Mouse (Mus musculus): ENCODE results near the gene Psmc5. TPM values are rescaled to one million over a fixed set of nuclear protein-coding genes. Genes with fewer than 3 reads are reported as not detected.

The Psmc5 gene
- total RNA-seq, 2 experiments from 2014 or later = 127 to 134 TPM

DNA sequence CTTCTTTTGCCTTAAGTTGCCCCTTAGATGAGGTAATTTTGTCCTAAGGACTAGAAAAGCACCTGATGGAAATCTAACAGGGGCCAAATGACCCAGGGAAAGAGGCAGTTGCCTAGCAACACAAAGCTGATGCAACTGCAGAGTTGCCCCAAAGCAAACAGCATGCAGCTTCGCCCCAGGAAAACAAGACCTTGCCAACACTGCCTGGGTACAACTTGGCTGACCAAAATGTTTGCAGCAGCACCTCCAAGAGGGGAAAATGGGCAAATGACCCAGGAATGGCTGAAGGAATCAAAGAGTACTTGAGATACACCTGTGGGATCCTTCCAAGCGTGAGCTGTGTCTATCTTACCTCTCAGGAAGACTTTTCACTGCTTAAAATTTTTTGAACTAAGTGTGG lies 35.9 kb downstream of the Psmc5 start:
- intact Hi-C loops (cut with DNase I) = no loop called here
- DNase-seq (ENCODE audit: extremely low spot score in 1 of 2, low spot score in 2 of 2) = no peak

GRCm38 (mm10) chr11:106301765-106302164 lies 45.8 kb downstream of the Psmc5 start, which contains the start of gene Gh:
Gene Gh, minus strand, starts transcription at chr11:106301865.
- intact Hi-C loops (cut with DNase I) = loop anchor here (10.0 kb wide), 1 partner anchor 323 kb away; no protein-coding TSS in a partner anchor
- DNase-seq (ENCODE audit: extremely low spot score in 1 of 2, low spot score in 2 of 2) = no peak

GRCm38 (mm10) chr11:106302634-106303033 lies 46.7 kb downstream of the Psmc5 start:
- intact Hi-C loops (cut with DNase I) = loop anchor here (10.0 kb wide), 1 partner anchor 322 kb away; no protein-coding TSS in a partner anchor
- no peak for DNase-seq (ENCODE audit: extremely low spot score in 1 of 2, low spot score in 2 of 2)

- DNase-seq (ENCODE audit: extremely low spot score in 1 of 2, low spot score in 2 of 2) = no peak
- intact Hi-C loops (cut with DNase I) = loop anchor here (10.0 kb wide), 1 partner anchor 319 kb away; no protein-coding TSS in a partner anchor
Measured at GRCm38 (mm10) chr11:106305348-106306064, 49.6 kb downstream of the Psmc5 start.

- intact Hi-C loops (cut with DNase I) = loop anchor here (10.0 kb wide), 1 partner anchor 319 kb away; no protein-coding TSS in a partner anchor
Measured at GRCm38 (mm10) chr11:106306065-106306385, 50.1 kb downstream of the Psmc5 start.

GRCm38 (mm10) chr11:106306758-106307157 lies 50.8 kb downstream of the Psmc5 start:
- intact Hi-C loops (cut with DNase I) = loop anchor here (10.0 kb wide), 1 partner anchor 318 kb away; no protein-coding TSS in a partner anchor
- no peak for DNase-seq (ENCODE audit: extremely low spot score in 1 of 2, low spot score in 2 of 2)

More at GRCm38 (mm10) chr11:106306065-106306385, 50.1 kb downstream of the Psmc5 start:
- no peak for DNase-seq (ENCODE audit: extremely low spot score in 1 of 2, low spot score in 2 of 2)

GRCm38 (mm10) chr11:106307432-106307831 lies 51.5 kb downstream of the Psmc5 start:
- intact Hi-C loops (cut with DNase I) = loop anchor here (10.0 kb wide), 1 partner anchor 317 kb away; no protein-coding TSS in a partner anchor
- DNase-seq (ENCODE audit: extremely low spot score in 1 of 2, low spot score in 2 of 2) = no peak

DNA sequence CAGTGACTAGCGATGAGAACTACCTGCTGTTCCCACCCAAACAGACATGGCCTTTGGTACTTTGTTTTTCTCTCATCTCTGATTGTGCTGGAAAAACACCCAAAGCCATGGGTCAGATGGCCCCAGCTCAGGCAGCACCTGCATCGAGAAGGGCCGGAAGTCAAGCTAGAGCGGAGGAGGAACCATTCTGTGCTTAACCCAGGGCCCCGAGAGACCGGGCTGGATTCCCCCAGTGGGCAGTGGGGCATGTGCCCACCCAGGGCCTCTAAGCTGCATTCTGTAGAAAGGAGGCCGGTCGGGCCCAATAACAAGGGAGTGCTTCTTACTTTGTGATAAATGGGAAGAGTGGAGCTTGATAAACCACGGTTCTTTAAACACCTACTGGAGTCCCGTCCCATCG lies 52.2 kb downstream of the Psmc5 start:
- intact Hi-C loops (cut with DNase I) = loop anchor here (10.0 kb wide), 1 partner anchor 317 kb away; no protein-coding TSS in a partner anchor
- no peak for DNase-seq (ENCODE audit: extremely low spot score in 1 of 2, low spot score in 2 of 2)

GRCm38 (mm10) chr11:106310123-106310522 lies 54.2 kb downstream of the Psmc5 start:
- no peak for DNase-seq (ENCODE audit: extremely low spot score in 1 of 2, low spot score in 2 of 2)
- intact Hi-C loops (cut with DNase I) = no loop called here

Other genes starting within 250 kb of the Psmc5 start
- gene Kcnh6, start 248.0 kb upstream of the Psmc5 start, total RNA-seq (2021) = 1 to 10 TPM; 1.6 to 1.9 TPM
- 100 to 1,000 TPM; 228 to 235 TPM for gene Dcaf7, start 219.3 kb upstream of the Psmc5 start, total RNA-seq (2021)
- 10 to 100 TPM; 14.0 TPM for gene Taco1, start 190.1 kb upstream of the Psmc5 start, total RNA-seq (2021)
- gene Map3k3, start 171.5 kb upstream of the Psmc5 start, total RNA-seq (2021) = 10 to 100 TPM; 23.0 to 23.6 TPM
- gene Gm10840, start 95.3 kb upstream of the Psmc5 start, total RNA-seq (2021) = 1 to 10 TPM in 1 of 2 experiments, not detected in 1; 1.5 TPM
- 10 to 100 TPM; 79.4 to 89.1 TPM for gene Limd2, start 95.3 kb upstream of the Psmc5 start, total RNA-seq (2021)
- 10 to 100 TPM; 27.5 to 28.2 TPM for gene Strada, start 54.0 kb upstream of the Psmc5 start, total RNA-seq (2021)
- 10 to 100 TPM; 77.3 to 85.3 TPM for gene Ccdc47, start 39.8 kb upstream of the Psmc5 start, total RNA-seq (2021)
- gene Ddx42, start 39.2 kb upstream of the Psmc5 start, total RNA-seq (2021) = 10 to 100 TPM; 67.9 to 72.7 TPM
- gene Ftsj3, start 75 bp upstream of the Psmc5 start, total RNA-seq (2021) = 10 to 100 TPM; 31.0 to 32.8 TPM
- gene Smarcd2, start 16.8 kb downstream of the Psmc5 start, total RNA-seq (2021) = 10 to 100 TPM; 13.8 to 14.1 TPM
- under 1 TPM; 0.21 to 0.22 TPM for gene Tcam1, start 20.5 kb downstream of the Psmc5 start, total RNA-seq (2021)
- not detected for gene Gh, start 45.7 kb downstream of the Psmc5 start, total RNA-seq (2021)
- under 1 TPM; 0.58 to 0.79 TPM for gene Cd79b, start 58.6 kb downstream of the Psmc5 start, total RNA-seq (2021)
- under 1 TPM; 0.09 to 0.34 TPM for gene Scn4a, start 97.1 kb downstream of the Psmc5 start, total RNA-seq (2021)
- not detected for gene Prr29, start 109.3 kb downstream of the Psmc5 start, total RNA-seq (2021)
- 1 to 10 TPM; 4.8 to 5.6 TPM for gene Icam2, start 131.9 kb downstream of the Psmc5 start, total RNA-seq (2021)
- 1 to 10 TPM; 7.6 to 9.5 TPM for gene Ern1, start 231.7 kb downstream of the Psmc5 start, total RNA-seq (2021)

Measured in left cerebral cortex, postnatal 10 days (tissue).